Mouse (Mus musculus): ENCODE results near the gene Rgs17.

GRCm38 (mm10) chr10:5802866-5803265 is 119.3 kb downstream of the Rgs17 start:
- no peak for TF ChIP-seq CTCF (IDR thresholded peaks at IDR 0.05; ENCODE audit: insufficient read depth, low read depth, low read length)
- TF ChIP-seq POLR2A (IDR thresholded peaks at IDR 0.05; ENCODE audit: insufficient read depth, low read depth, low read length), result no peak
